Mouse (Mus musculus) kidney, adult 11 months (tissue): ENCODE results near the gene Hcfc1.

Experiments
- DNase-seq: peaks from one replicate; pipeline ENCODE4 v3.0.0; 2022

Gene Hcfc1

DNA sequence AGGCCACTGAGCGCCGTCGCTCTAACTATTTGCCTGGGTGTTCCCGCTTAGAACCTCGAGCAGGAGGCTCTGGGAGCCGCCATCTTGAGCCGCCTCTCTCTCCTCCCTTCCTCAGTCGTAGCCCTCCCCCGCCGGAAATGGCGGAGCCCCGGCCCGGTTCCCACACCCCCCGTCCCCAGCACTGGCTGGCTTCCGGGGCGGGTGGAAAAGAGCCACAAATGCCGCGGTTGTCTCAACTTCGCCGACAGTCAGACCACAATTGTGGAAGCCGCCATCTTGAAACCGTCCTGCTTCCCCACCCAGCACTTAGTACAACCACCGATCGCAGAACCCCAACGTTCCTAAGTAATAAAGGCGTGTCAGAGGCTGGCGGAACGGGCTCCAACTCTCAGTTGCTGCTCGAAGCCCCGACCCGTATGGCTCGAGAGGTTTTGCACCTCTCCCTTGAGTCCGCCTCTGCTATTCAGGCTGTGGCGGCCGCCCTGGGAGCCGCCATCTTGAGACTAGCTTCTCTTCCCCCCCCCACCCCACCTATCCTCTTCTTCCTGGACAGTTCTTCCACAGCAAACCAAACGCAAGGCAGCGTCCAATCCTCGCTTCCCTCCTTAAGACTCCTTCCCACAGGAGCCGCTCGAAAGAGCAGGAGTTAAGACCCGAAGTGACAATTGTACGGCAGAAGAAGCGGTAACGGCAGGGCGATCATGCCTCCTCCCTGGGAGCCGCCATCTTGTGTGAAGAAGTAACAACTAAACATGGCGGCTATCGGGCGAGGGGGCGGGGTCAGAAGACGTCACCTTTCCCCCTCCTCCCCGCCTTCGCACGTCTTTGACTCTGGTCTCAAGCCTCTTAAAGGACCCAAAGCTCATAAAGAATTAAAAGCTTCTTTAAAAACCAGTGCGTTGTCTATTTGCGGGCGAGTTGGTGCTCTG is at the start of gene Hcfc1:
Gene Hcfc1 (minus strand): TSS at position 110 of the 929 bp plus-strand sequence.
- peak; percentile 90 for DNase-seq

DNA sequence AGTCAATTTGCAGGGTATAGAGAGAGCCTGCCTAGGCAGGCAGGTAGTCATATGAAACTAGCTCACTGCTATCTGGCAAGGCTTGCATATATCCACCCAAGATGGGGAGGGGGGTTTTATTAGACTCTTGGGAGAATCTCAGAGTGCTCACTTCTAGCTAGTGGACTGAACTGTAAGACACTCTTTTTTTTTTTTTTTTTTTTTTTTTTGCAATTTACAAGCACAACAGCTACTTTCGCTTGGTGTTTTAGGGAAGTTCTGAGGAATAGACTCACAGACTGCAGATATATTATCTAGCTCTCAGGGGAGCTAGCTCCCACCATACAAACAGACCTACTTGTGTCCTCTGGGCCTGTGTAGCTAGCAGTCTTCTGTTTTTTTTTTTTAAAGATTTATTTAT is 48.4 kb upstream of the Hcfc1 start:
- no peak for DNase-seq

DNA sequence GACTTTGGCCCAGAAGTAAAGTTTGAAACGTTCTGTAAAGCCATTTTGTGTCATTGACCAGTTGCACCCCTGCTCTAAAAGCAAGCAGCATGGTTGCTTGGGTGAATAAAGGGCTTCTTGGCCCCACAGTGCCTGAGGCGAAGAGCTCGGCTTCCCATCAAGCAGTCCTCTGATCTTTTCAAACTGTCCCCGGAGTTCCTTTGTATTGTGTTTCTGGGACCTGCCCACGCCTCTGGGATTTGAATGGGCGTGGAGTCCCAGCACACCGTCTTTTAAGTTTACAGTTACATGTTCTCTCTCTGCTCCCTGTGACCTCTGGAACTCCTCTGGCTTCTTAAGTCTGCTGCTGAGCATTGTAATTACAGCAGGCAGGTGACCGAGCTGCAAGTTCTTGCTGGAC is 41.9 kb upstream of the Hcfc1 start:
- no peak for DNase-seq

DNA sequence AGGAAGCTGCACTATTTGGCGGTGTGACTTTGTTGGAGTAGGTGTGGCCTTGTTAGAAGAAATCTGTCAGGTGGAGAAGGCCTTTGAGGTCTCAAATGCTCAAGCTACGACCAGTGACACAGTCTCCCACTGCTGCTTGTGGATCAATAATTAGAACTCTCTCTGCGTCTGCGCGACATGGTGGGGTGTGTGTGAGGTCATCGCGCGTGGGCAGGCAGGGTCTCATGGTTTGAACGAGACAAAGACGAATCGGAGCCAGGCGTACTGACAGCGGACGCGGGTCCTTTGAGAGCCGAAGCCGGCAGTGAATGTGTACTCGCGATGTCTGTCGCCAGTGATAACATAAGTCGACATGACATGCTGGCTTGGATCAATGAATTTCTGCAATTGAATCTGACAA is 40.2 kb upstream of the Hcfc1 start:
- DNase-seq, result no peak

DNA sequence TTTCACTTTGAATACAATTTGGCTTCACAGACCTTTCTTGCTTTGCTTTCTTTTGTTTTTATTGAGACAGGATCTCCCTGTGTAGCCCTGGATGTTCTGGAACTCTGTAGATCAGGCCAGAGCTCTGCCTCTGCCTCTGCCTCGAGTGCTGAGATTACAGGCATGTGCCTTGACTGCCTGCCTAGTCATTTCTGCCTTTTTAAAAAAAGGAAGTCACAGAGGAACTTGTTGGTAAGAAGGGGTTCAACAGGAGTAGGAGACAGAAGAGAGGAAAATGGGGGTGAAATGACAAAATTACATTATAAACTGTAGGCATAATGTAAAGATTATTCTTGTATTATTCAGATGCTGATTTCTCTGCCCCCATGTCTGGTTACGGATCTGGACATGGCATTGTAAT is 37.5 kb upstream of the Hcfc1 start:
- DNase-seq, result no peak

DNA sequence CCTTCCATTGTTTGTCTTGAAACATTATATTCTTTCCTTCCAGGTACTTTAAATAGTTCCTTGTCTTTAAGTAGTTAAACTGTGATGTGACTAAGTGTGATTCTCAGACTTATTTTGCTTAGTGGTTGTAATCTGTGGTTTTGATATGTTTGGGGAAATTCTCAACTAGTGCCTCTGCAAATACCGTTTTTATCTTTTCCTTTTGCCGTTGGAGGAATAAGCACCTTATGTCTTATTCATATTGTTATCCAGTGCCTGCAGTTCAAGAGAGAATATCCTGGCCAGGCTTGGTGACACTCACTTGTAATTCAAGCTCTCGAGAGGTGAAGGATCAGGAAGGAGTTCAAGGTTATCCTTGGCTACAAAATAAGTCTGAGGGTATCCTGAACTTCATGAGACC is 34.9 kb upstream of the Hcfc1 start:
- no peak for DNase-seq

DNA sequence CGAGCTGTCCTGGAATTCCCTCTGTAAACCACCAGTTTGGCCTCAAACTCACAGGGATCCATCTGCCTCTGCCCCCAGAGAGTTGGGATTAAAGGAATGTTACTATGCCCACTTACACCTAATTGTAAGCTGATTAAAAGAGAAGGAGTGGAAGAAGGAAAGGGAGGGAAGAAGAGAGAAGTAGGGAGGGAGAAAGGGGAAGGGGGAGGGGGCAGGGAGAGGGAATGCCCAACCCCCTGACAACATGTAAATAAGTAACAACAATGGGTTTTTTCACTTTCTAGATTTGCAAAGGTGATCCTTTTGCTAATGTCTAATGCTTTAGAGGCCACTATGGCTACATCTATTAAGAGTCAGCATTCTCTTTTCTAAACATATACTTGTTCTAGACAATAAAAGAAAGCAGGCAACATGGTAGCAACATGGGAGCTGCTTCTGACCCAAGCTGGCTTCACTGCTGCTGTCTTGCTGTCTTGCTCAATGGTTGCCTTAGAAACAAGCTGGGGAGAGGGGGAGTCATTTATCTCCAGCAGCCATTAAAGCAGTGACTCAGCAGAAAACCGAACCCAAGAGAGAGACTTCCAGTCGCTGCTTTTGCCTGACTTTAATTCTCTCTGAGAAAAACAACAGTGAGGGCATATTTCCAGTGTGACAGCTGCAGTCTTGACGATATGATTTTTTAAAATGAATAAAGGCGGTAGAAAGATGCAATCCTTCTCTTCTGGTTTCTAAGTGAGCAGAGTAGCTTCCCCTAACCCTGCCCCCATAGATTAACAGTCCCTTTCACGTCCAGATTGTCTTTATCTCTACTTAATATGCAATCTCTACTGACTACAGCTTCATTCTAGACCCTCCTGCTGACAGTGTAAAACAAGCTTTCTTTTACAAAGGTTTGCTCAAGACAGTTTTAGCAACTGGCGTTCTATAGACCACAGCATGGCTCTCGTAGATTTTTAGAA is 33.0 kb upstream of the Hcfc1 start:
- DNase-seq, result peak; percentile 30

DNA sequence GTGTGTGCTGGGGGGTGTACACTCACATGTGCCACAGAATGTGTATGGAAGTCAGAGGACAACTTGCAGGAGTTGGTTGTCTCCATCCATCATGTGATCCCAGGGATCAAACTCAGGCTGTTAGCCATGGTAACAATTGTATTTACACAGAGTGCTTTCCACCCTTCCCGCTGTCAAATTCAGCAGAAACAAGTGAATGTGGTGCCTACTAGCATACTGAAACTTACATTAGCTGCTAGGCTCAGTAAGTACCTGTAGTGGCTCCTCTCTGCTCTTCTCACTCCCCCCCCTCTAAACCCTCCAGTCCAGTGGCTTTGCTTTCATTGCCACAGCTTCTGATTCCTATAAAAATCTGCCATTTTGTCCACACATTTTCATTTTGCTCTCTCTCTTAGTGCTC is 11.6 kb upstream of the Hcfc1 start:
- DNase-seq, result no peak

DNA sequence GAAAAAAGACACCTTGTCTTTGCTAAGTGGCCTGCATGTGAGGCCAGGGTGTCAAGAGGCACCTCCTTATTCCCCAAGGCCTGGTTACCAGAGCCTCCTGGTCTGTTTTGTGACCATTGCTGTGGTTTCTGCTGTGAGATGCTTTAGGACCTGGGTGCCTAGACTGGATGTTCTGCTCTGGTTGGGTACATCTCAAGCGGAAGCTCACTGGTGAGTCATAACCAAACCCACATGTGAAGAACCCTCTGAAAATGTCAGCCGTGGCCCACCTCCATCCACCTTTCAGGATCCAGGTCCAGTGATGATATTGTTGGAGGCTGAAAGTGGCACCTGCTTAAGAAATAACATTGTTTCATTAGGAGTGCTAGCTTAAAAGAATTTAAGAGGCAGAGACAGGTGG is 10.1 kb upstream of the Hcfc1 start:
- no peak for DNase-seq

DNA sequence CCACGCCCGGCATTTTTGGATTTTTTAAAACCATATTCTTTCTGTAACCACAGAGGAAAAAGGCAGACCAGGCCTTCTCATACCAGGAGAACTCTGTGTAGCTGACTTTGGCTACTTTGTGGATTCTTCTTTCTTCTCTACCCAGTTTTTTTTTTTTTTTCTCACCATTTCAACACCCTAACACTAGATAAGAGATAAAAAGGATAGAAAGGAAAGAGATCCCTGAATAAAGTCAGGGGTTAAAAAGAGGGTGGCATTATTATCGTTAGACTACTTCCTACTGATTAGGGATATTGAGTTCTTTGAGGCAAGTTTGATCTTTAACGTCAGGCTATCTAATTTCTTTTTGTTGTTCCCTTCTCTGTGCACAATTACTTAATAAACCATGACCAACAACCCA is 6.6 kb upstream of the Hcfc1 start:
- no peak for DNase-seq

DNA sequence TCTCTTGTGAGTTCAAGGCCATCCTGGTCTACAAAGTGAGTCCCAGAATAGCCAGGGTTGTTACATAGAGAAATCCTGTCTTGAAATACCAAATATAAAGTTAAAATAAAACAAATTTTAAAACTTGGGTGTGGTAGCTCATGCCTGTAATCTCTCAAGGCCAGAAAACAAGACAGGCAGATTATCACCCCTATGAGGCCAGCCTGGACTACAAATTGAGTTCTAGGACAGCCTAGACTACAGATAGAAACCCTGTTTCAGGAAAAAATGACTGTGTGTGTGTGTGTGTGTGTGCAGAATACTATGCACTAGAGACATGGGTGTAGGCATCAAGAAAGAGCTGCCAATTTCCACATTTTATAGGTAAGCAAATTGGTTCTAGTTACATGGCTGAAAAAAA is 4.6 kb upstream of the Hcfc1 start:
- no peak for DNase-seq

DNA sequence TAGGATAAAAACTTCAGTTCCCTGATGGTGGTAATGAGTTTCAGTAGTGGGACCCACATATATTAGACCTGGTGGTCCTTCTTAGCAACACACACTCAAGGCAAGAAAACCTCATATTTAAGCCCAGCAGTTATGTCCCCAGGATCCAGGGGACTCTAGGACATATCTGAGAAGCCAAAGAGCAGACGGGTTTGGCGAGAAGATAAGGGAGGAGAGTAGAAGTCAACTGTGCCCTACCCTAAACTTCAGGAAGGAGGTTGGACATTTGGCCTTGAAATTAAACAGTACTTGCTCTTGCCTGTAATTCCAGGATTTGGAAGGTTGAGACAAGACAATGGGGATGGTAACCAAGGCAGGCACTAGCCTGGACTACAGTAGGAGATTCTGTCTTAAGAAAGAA is 3.6 kb upstream of the Hcfc1 start:
- DNase-seq, result no peak

DNA sequence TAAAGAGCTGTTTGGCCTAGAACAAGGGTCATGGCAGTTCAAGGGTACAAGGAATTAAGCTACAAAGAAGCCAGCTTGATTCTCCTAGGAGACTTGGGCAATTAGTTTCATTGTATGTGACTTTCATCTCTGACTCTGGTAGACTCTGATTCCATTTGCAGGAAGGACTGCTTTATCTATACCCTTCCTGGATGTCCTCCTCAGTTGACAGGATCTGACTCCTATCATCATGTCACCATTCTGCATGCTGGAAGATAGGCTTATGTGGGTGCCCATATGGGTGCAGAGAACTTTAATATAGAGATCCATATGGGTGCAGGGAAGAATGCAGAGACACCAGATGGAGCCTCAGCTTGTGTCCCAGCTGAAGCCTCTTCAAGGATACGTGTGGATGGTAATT is 3.0 kb upstream of the Hcfc1 start:
- no peak for DNase-seq

DNA sequence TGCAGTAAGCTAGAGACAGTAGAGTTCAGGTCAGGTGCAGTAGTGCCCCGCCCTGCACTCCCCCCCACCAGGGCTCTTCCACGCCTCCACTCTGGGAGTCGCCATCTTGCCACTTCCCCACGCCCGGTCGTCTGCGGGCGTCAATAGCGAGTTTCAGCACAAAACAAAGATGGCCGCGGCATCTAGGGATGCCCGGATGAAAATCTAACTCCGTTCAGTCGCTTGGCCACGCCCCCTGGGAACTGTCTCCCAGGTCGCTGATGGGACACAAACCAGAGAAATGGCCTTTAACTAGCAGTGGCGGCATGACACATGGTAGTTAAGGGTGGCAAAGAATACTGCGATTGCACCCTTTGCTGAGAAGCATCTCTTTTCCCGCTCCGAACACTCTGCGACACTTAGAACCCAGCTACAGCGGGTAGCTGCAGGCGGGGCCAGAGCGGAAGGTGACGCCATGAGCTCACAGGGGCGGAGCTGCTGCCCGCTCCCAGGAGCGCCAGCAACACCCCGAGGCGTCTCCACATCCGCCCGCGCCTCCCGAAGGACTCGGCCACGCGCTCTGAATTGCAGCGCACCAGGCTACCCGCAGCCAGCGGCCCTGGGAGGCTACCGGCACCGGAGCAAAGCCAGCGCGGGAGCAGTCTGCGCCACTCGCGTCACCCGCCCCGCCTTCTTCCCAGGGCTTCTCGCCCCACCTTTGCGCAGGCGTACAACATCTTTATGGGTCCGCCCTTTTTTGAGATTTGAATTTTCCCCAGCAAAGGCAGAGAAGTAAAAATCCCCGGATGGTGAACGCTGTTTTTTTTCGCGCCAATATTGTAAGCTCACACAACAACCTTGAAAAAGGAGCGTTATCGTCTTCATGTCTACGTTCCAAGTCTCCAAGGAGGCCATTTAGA is 1.3 kb upstream of the Hcfc1 start:
- peak; percentile 92 for DNase-seq

DNA sequence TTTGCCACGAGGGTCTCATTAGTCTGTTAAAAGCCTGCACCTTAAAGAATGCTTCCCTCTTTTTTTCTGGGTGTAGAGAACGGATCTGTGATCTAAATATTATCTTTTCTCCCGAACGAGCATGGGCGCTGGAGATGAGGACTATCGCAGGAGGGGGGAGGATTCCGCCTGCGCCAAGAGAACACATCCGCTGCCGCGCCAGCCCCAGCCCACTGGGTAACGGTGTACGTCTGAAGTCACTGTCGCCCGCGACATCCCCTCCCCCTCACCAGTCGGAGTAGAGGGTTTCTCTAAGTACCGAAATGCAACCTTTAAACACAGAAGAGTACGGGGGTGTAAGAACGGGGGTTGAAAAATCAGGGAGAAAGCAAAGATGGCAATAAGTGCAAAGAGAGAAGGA is 850 bp downstream of the Hcfc1 start:
- peak; percentile 37 for DNase-seq

DNA sequence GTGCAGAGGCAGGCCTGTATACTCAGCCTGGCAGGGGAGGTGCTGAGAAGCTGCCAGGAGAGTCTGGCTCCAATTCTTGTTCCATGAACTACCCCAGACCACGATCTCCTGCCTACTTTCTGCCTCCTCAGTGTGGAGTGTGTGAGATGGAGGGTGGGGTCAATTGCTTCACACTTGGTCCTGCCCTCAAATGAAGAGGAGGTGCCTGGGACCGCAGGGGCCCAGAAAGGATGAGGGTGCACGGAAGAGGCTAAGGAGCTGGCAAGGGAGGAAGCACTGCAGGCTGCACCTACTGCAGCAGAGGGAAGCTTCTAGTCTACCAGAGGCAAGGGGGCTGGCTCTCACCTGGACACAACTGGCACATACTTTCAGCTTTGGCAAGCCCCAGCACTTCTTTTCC is 1.8 kb downstream of the Hcfc1 start:
- peak; percentile 26 for DNase-seq

DNA sequence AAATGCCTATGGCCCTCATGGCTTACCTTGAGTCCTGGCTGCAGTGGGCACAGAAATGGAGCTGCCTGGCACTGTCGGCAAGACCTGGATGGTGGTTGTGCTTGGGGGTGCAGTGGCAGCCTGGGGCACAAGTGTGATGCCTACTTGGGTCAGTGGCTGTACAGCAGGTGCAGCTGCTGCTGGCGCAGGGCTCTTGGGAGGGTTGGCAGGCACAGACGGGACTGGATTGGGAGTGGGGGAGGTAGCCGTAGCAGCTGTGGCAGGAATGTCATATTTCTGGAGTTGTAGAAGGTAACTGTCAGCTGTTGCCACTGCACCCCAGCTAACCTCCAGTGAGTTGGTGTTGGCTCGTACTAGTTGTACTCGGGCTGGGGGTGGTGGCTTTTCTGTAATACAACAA is 11.2 kb downstream of the Hcfc1 start:
- no peak for DNase-seq

DNA sequence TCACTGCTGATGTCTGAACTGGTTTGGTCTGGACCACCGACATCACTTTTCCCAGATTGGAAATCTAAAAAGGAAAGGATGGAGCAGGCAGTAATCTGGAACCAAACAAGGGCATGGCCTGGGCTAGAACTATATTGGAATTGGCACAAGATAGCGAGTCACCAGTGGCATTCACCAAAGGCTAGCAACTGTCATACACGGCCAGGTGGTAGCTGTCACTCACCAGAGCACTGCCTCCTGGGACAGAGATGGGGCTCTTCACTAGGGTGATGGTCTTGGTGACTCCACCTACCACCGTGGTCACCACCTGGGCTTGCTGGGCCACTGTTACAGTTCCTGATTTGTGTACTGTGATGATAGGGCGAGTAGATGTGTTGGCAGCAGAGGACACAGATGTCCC is 13.6 kb downstream of the Hcfc1 start:
- DNase-seq, result no peak

DNA sequence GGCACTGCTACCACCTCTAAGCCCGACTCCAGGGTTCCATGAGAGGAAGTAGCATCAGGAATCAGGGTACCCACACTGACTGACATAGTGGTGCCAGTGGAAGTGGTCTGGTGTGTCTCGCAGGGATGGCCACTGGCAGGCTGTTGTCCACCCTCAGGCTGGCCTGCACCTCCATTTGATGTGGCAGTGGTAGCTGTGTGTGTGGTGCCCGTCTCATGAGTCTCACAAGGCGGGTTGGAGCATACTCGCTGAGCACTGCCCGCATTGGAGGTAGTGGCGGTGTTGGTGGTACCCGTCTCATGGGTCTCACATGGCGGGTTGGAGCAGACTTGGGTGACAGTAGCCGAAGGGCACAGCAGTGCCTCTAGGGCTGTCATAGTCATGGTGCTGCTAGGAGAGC is 16.8 kb downstream of the Hcfc1 start:
- no peak for DNase-seq

DNA sequence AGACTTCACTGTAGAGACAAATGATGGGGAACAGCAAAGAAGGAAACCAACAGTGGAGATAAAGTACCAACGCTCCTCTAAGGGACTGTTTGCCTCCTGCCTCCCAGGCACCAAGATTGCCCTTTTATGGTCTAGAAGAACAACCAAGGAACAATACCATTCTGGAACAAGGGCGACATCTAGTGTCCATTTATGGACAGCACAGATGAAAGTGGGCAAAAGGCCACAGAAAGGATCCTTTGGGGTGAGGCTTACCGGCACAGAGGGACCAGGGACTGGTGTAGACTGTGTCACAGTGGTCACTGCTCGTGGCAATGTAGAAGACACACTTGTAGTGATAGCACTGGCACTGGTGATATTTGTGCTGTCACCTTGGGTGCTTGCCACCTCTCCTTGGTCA is 17.5 kb downstream of the Hcfc1 start:
- peak; percentile 47 for DNase-seq

DNA sequence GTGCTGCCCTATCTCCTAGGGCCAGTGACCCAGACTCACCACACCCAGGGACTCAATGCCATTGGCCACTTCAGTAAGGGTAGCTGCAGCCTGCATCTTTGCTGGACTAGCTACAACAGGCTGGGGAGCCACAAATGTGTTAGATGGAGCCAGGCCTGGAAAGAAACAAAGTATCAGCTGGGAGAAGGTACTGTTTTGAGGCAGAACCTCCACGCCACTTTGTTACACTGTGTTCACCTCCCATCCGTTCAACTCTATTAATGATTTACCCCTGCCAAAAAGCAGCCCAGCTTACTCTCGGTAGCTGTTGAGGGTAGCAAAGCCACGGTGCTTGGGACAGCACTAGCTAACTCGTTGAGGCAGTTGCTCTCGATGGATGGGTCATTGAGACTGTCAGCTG is 19.3 kb downstream of the Hcfc1 start:
- DNase-seq, result no peak

DNA sequence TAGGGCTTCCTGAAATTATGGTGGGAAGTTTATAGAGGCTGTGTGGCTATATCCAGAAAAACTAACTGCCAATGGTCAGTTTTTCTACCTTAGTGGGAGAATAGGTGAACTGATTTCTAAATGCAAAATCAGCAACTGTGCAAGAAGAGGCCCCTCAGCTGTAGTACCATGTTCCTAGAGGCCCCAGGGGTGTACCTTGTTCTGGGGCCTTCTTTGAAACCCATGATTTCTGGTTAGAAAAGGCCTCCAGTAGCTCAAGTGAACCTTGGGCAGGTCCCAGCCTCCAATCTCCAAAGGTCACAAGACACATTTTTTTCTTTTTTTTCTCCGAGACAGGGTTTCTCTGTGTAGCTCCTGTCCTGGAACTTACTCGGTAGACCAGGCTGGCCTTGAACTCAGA is 23.9 kb downstream of the Hcfc1 start:
- no peak for DNase-seq

DNA sequence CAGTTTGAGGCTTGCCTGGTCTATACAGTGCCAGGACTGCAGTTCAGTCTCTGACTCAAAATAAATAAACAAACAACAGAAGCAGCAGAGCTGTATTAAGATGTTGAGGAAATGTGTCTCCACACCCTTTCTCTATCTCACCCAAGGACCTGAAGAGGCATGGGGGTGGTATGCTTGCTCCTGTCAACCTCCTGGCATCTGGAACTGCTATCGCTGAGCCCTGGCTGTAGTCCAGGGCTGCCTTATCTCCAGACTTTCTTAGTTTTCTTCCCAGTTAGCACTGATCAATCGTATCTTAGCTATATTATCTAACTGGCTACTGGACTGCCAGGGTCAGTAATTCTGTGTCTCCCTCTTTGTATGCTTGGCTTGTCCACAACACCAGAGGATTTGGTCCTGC is 24.3 kb downstream of the Hcfc1 start:
- no peak for DNase-seq
